Mouse (Mus musculus) cerebellum, adult (tissue): ENCODE results near the gene Pth.
A peak's percentile ranks its signal among the peaks of the same experiment; 100 is the strongest.

ENCODE experiments used
- ATAC-seq: cut with Nextera tagmentation; 2 replicates; pipeline ENCODE4 v1.9.2; 2017; ENCODE audit warnings: mild to moderate bottlenecking, moderate library complexity, mixed read lengths; ENCODE audit not compliant: insufficient number of reproducible peaks, low FRiP score, low TSS enrichment

Pth gene

DNA sequence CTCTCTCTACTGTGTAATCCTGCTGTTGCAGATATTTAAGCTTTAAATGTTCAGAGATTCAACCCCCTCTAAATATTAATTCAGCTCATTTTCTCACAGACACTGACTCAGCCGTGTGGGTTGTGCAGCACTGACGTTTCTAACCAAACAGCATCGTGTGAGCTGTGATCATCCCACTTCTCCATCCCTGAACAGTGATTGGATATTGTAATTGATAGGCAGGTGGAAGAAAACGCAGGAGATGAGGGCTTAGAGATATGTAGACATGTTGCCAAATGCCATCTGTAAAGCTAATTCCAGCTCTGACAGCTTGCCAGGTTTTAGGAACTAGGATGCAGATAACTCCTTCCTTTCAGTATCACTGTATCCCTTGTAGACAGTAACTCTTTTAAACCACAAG lies 41.1 kb downstream of the Pth start:
- peak; percentile 100 for ATAC-seq
